10 mouse cellular contexts compared by ENCODE assay signal in genomic region chr7:4671956-4672355, GRCm38 (mm10). TPM values are rescaled to one million over a fixed set of nuclear protein-coding genes. Genes with fewer than 3 reads are reported as not detected.
DNase-seq lines count a peak whose midpoint lies in the region; ATAC-seq lines count a peak whose summit lies in the region.
"Had no signal": no experiment of that assay in that cellular context is flagged by ENCODE, and none has a peak within 500 bp of the region (broad histone marks: within the 10 kb centered on the region; RNA-seq: fewer than 3 reads in every experiment).

No protein-coding gene starts in this region.

- no peaks in the 10 kb centered on the region for H3K27me3 ChIP-seq in hindbrain, embryonic 14.5 days (ENCODE audit: control insufficient read depth, insufficient read depth, low read length)
- no peaks in the 10 kb centered on the region for H3K27me3 ChIP-seq in hindbrain, embryonic 11.5 days (ENCODE audit: control insufficient read depth, insufficient read depth, low read length)

- no peak overlapping the region for H3K4me2 ChIP-seq in hindbrain, embryonic 14.5 days (replicated peaks)
- H3K4me2 ChIP-seq in hindbrain, embryonic 11.5 days (replicated peaks; ENCODE audit: low read depth, low read length) = no peak overlapping the region

- H3K27ac ChIP-seq in hindbrain, embryonic 14.5 days = no peak overlapping the region
- H3K27ac ChIP-seq in hindbrain, embryonic 11.5 days (ENCODE audit: low read depth, low read length) = no peak overlapping the region

- WGBS in hindbrain, embryonic 14.5 days = 79% methylated on average over 4 of the region's 4 CpGs
- WGBS in hindbrain, embryonic 11.5 days = 75% methylated on average over 4 of the region's 4 CpGs

- no peak overlapping the region for H3K4me3 ChIP-seq in hindbrain, embryonic 14.5 days (replicated peaks; ENCODE audit: low read length)
- no peak overlapping the region for H3K4me3 ChIP-seq in hindbrain, embryonic 11.5 days (ENCODE audit: low read depth, low read length)

- no peak for DNase-seq in hindbrain, embryonic 14.5 days (ENCODE audit: low spot score)
- DNase-seq in hindbrain, embryonic 11.5 days (ENCODE audit: low spot score) = no peak
- peak; percentile 54 for DNase-seq in brain, adult 2 months (ENCODE audit: low read depth, low spot score)
- peak; percentile 61 to 75 for DNase-seq in kidney, postnatal 25 days
- DNase-seq in mesoderm, embryonic 11.5 days (ENCODE audit: low read depth, low spot score) = peak; percentile 62
- no peak for DNase-seq in cerebellum, postnatal 25 days
- DNase-seq in spleen, postnatal 36 days (ENCODE audit: low spot score in 2 of 2) = no peak
- DNase-seq in urinary bladder, adult 18-20 months (ENCODE audit: low spot score in 2 of 2) = no peak
- DNase-seq: left cerebral cortex, postnatal 4 days had no signal

- H3K9ac ChIP-seq in hindbrain, embryonic 14.5 days = no peak overlapping the region
- H3K9ac ChIP-seq in hindbrain, embryonic 11.5 days (ENCODE audit: low read depth, low read length) = no peak overlapping the region

- H3K36me3 ChIP-seq in hindbrain, embryonic 14.5 days (replicated peaks; ENCODE audit: control insufficient read depth, insufficient read depth) = peaks cover 66% of the 10 kb centered on the region
- H3K36me3 ChIP-seq in hindbrain, embryonic 11.5 days (ENCODE audit: control insufficient read depth, insufficient read depth, low read length) = no peaks in the 10 kb centered on the region

- H3K9me3 ChIP-seq in hindbrain, embryonic 14.5 days (ENCODE audit: control insufficient read depth, low read length) = no peaks in the 10 kb centered on the region
- no peaks in the 10 kb centered on the region for H3K9me3 ChIP-seq in hindbrain, embryonic 11.5 days (ENCODE audit: control insufficient read depth, low read length)
- H3K9me3 ChIP-seq: G1E had no signal

- peak; percentile 62; the same call in 1 of the 2 replicates for ATAC-seq in hindbrain, embryonic 14.5 days (ENCODE audit: low FRiP score)
- ATAC-seq in hindbrain, embryonic 11.5 days (ENCODE audit: low FRiP score) = no peak

- no peaks in the 10 kb centered on the region for H3K4me1 ChIP-seq in hindbrain, embryonic 14.5 days (replicated peaks; ENCODE audit: control insufficient read depth, insufficient read depth, low read length)
- no peaks in the 10 kb centered on the region for H3K4me1 ChIP-seq in hindbrain, embryonic 11.5 days (replicated peaks; ENCODE audit: control insufficient read depth, insufficient read depth, low read length)

RNA-seq across cellular contexts. Expression of gene Hspbp1, which starts 12.9 kb away (rescaled TPM):
- polyA plus RNA-seq in hindbrain, embryonic 14.5 days (2014; fragmentation: Nextera tagmentation; extraction: Ambion mirVana) = 146 and 154 TPM in 2 replicates
- polyA plus RNA-seq in hindbrain, embryonic 11.5 days (2014; fragmentation: Nextera tagmentation; extraction: Ambion mirVana) = 112 and 114 TPM in 2 replicates

RNA-seq across cellular contexts. Expression of gene Ppp6r1, which starts 13.1 kb away (rescaled TPM):
- 6.2 and 8.4 TPM in 2 replicates for polyA plus RNA-seq in hindbrain, embryonic 14.5 days (2014; fragmentation: Nextera tagmentation; extraction: Ambion mirVana)
- polyA plus RNA-seq in hindbrain, embryonic 11.5 days (2014; fragmentation: Nextera tagmentation; extraction: Ambion mirVana) = 6.0 and 8.1 TPM in 2 replicates

RNA-seq across cellular contexts. Expression of gene Brsk1, which starts 18.4 kb away (rescaled TPM):
- 10.3 and 10.5 TPM in 2 replicates for polyA plus RNA-seq in hindbrain, embryonic 14.5 days (2014; fragmentation: Nextera tagmentation; extraction: Ambion mirVana)
- 3.1 and 5.1 TPM in 2 replicates for polyA plus RNA-seq in hindbrain, embryonic 11.5 days (2014; fragmentation: Nextera tagmentation; extraction: Ambion mirVana)
- polyA plus RNA-seq: G1E had no signal

RNA-seq across cellular contexts. Expression of gene Tmem86b, which starts 40.7 kb away (rescaled TPM):
- 2.0 and 2.7 TPM in 2 replicates for polyA plus RNA-seq in hindbrain, embryonic 14.5 days (2014; fragmentation: Nextera tagmentation; extraction: Ambion mirVana)
- polyA plus RNA-seq in hindbrain, embryonic 11.5 days (2014; fragmentation: Nextera tagmentation; extraction: Ambion mirVana) = 3.2 and 3.3 TPM in 2 replicates

RNA-seq across cellular contexts. Expression of gene Tmem150b, which starts 53.1 kb away (rescaled TPM):
- 0.12 and 0.24 TPM in 2 replicates for polyA plus RNA-seq in hindbrain, embryonic 14.5 days (2014; fragmentation: Nextera tagmentation; extraction: Ambion mirVana)
- 0.22 and 0.26 TPM in 2 replicates for polyA plus RNA-seq in hindbrain, embryonic 11.5 days (2014; fragmentation: Nextera tagmentation; extraction: Ambion mirVana)

Comparison
In these comparisons a context has a peak if more than half of its experiments do, and no peak if none do; other contexts are left out.
1. DNase-seq: peak in brain, adult 2 months (single experiment), kidney, postnatal 25 days (2 of 2) and mesoderm, embryonic 11.5 days (single experiment); none in hindbrain, embryonic 14.5 days (single experiment), hindbrain, embryonic 11.5 days (single experiment), cerebellum, postnatal 25 days (0 of 2), spleen, postnatal 36 days (0 of 2) and urinary bladder, adult 18-20 months (0 of 2).